Mouse (Mus musculus) kidney, embryonic 15.5 days (tissue): ENCODE data around the gene Pank1. TPM values are rescaled to one million over a fixed set of nuclear protein-coding genes. Genes with fewer than 3 reads are reported as not detected.

Experiments used
- ATAC-seq: fragments of 200-750 bp; cut with Nextera tagmentation; replicated peaks from 2 replicates; pipeline ENCODE4 v1.8.0; 2017; ENCODE audit warnings: moderate TSS enrichment; ENCODE audit not compliant: low FRiP score
- H3K27ac ChIP-seq: fragments of 300-500 bp; sonication (generic); 2 replicates; pipeline ENCODE4 v1.5.1; 2015; ENCODE audit warnings: mild to moderate bottlenecking, inconsistent platforms
- H3K27me3 ChIP-seq: fragments of 300-500 bp; sonication (generic); 2 replicates; pipeline ENCODE4 v1.6.1; 2015; ENCODE audit warnings: inconsistent platforms
- H3K36me3 ChIP-seq: fragments of 300-500 bp; sonication (generic); 2 replicates; pipeline ENCODE4 v1.6.1; 2015; ENCODE audit warnings: inconsistent platforms
- H3K4me1 ChIP-seq: fragments of 300-500 bp; sonication (generic); 2 replicates; pipeline ENCODE4 v1.6.1; 2015; ENCODE audit warnings: inconsistent platforms
- H3K4me2 ChIP-seq: fragments of 300-500 bp; sonication (generic); 2 replicates; pipeline ENCODE4 v1.6.1; 2015; ENCODE audit warnings: moderate library complexity, mild to moderate bottlenecking, inconsistent platforms
- H3K4me3 ChIP-seq: fragments of 300-500 bp; sonication (generic); replicated peaks from 2 replicates; pipeline ENCODE4 v1.5.1; 2015; ENCODE audit warnings: mild to moderate bottlenecking, inconsistent platforms
- H3K9ac ChIP-seq: fragments of 300-500 bp; sonication (generic); 2 replicates; pipeline ENCODE4 v1.6.1; 2015; ENCODE audit warnings: mild to moderate bottlenecking, inconsistent platforms
- H3K9me3 ChIP-seq: fragments of 300-500 bp; sonication (generic); replicated peaks from 2 replicates; pipeline ENCODE4 v1.6.1; 2016; ENCODE audit warnings: inconsistent platforms
- WGBS: fragments of 180-500 bp; shearing (Covaris S2); methylation state at CpG from one replicate; pipeline ENCODE4 v1.1.7; 2015; ENCODE audit warnings: mixed read lengths; 5-methylcytosine and 5-hydroxymethylcytosine counted together
- polyA plus RNA-seq: library from polyadenylated mRNA; unstranded; fragments of >200 nt; fragmentation: Nextera tagmentation; extraction: Ambion mirVana; gene quantifications from 2 replicates; pipeline ENCODE4 v1.2.1, GENCODE M21; 2015

Pank1 gene
- polyA plus RNA-seq, 1 experiment from 2014 or later: 7.3 TPM

- Histone ChIP-seq H3K4me2 (no peak overlapping the region), H3K9me3 (no peaks in the 10 kb centered on the region), H3K4me3 (no peak overlapping the region), H3K4me1 (no peaks in the 10 kb centered on the region), H3K9ac (no peak overlapping the region), H3K27ac (no peak overlapping the region), H3K27me3 (no peaks in the 10 kb centered on the region), H3K36me3 (no peaks in the 10 kb centered on the region)
- ATAC-seq: no peak
- WGBS: 91% methylated on average over 6 of the region's 6 CpGs
These were observed 65.3 kb downstream of the Pank1 start for GRCm38 (mm10) chr19:34813961-34814360.

GRCm38 (mm10) chr19:34813533-34813932, 65.7 kb downstream of the Pank1 start:
- H3K4me3 ChIP-seq: no peak overlapping the region
- H3K9ac ChIP-seq: no peak overlapping the region
- no peaks in the 10 kb centered on the region for H3K36me3 ChIP-seq
- WGBS: 92% methylated on average over 2 of the region's 2 CpGs
- no peaks in the 10 kb centered on the region for H3K4me1 ChIP-seq
- no peaks in the 10 kb centered on the region for H3K9me3 ChIP-seq
- ATAC-seq: no peak
- no peaks in the 10 kb centered on the region for H3K27me3 ChIP-seq
- no peak overlapping the region for H3K27ac ChIP-seq
- H3K4me2 ChIP-seq: no peak overlapping the region

GRCm38 (mm10) chr19:34812711-34813110, 66.5 kb downstream of the Pank1 start:
- Histone ChIP-seq H3K9me3 (no peaks in the 10 kb centered on the region), H3K4me1 (no peaks in the 10 kb centered on the region), H3K27me3 (no peaks in the 10 kb centered on the region), H3K4me3 (no peak overlapping the region), H3K27ac (no peak overlapping the region), H3K9ac (no peak overlapping the region), H3K36me3 (no peaks in the 10 kb centered on the region), H3K4me2 (no peak overlapping the region)
- WGBS: 89% methylated on average over 4 of the region's 4 CpGs
- ATAC-seq: no peak

GRCm38 (mm10) chr19:34807173-34807572, 72.1 kb downstream of the Pank1 start:
- no peak overlapping the region for H3K4me2 ChIP-seq
- ATAC-seq: no peak
- H3K9ac ChIP-seq: no peak overlapping the region
- no peak overlapping the region for H3K27ac ChIP-seq
- H3K36me3 ChIP-seq: no peaks in the 10 kb centered on the region
- H3K27me3 ChIP-seq: no peaks in the 10 kb centered on the region
- H3K4me1 ChIP-seq: no peaks in the 10 kb centered on the region
- 86% methylated on average over 5 of the region's 5 CpGs for WGBS
- no peaks in the 10 kb centered on the region for H3K9me3 ChIP-seq
- H3K4me3 ChIP-seq: no peak overlapping the region

- Histone ChIP-seq H3K9ac (no peak overlapping the region), H3K4me3 (no peak overlapping the region), H3K36me3 (no peaks in the 10 kb centered on the region), H3K4me1 (no peaks in the 10 kb centered on the region), H3K27ac (no peak overlapping the region), H3K27me3 (no peaks in the 10 kb centered on the region), H3K4me2 (no peak overlapping the region), H3K9me3 (no peaks in the 10 kb centered on the region)
- ATAC-seq: no peak
- WGBS: 85% methylated on average over 2 of the region's 2 CpGs
These were observed 74.2 kb downstream of the Pank1 start for GRCm38 (mm10) chr19:34805071-34805470.

GRCm38 (mm10) chr19:34804531-34804930, 74.7 kb downstream of the Pank1 start:
- no peaks in the 10 kb centered on the region for H3K36me3 ChIP-seq
- no peak overlapping the region for H3K4me2 ChIP-seq
- H3K4me1 ChIP-seq: no peaks in the 10 kb centered on the region
- ATAC-seq: no peak
- H3K27ac ChIP-seq: no peak overlapping the region
- no peak overlapping the region for H3K9ac ChIP-seq
- no peaks in the 10 kb centered on the region for H3K9me3 ChIP-seq
- WGBS: 83% methylated on average over 2 of the region's 2 CpGs
- H3K27me3 ChIP-seq: no peaks in the 10 kb centered on the region
- no peak overlapping the region for H3K4me3 ChIP-seq

- Histone ChIP-seq H3K27me3 (no peaks in the 10 kb centered on the region), H3K36me3 (no peaks in the 10 kb centered on the region), H3K4me2 (no peak overlapping the region), H3K4me3 (no peak overlapping the region), H3K27ac (no peak overlapping the region), H3K4me1 (no peaks in the 10 kb centered on the region), H3K9ac (no peak overlapping the region), H3K9me3 (no peaks in the 10 kb centered on the region)
- WGBS: 92% methylated on average over 4 of the region's 4 CpGs
- ATAC-seq: no peak
These were observed 75.9 kb downstream of the Pank1 start for GRCm38 (mm10) chr19:34803396-34803795.

GRCm38 (mm10) chr19:34799644-34800267, 79.5 kb downstream of the Pank1 start:
- no peak overlapping the region for H3K27ac ChIP-seq
- no peaks in the 10 kb centered on the region for H3K4me1 ChIP-seq
- no peak for ATAC-seq
- no peaks in the 10 kb centered on the region for H3K9me3 ChIP-seq
- H3K4me2 ChIP-seq: no peak overlapping the region
- H3K36me3 ChIP-seq: no peaks in the 10 kb centered on the region
- H3K9ac ChIP-seq: no peak overlapping the region
- no peaks in the 10 kb centered on the region for H3K27me3 ChIP-seq
- H3K4me3 ChIP-seq: no peak overlapping the region
- 61% methylated on average over 6 of the region's 6 CpGs for whole genome bisulfite sequencing

- no peak for ATAC-seq
- no peak overlapping the region for H3K27ac ChIP-seq
- H3K9ac ChIP-seq: no peak overlapping the region
- no peaks in the 10 kb centered on the region for H3K4me1 ChIP-seq
- WGBS: 68% methylated on average over 4 of the region's 4 CpGs
- H3K4me3 ChIP-seq: no peak overlapping the region
- no peaks in the 10 kb centered on the region for H3K27me3 ChIP-seq
- H3K4me2 ChIP-seq: no peak overlapping the region
- no peaks in the 10 kb centered on the region for H3K9me3 ChIP-seq
- no peaks in the 10 kb centered on the region for H3K36me3 ChIP-seq
These were observed 82.9 kb downstream of the Pank1 start for GRCm38 (mm10) chr19:34796396-34796795.

- Histone ChIP-seq H3K27me3 (no peaks in the 10 kb centered on the region), H3K4me1 (no peaks in the 10 kb centered on the region), H3K27ac (no peak overlapping the region), H3K36me3 (no peaks in the 10 kb centered on the region), H3K9ac (no peak overlapping the region), H3K9me3 (no peaks in the 10 kb centered on the region), H3K4me3 (no peak overlapping the region), H3K4me2 (no peak overlapping the region)
- 90% methylated on average over 2 of the region's 2 CpGs for WGBS
- no peak for ATAC-seq
These were observed 96.8 kb downstream of the Pank1 start for GRCm38 (mm10) chr19:34782491-34782890.

- Histone ChIP-seq H3K4me2 (no peak overlapping the region), H3K9me3 (no peaks in the 10 kb centered on the region), H3K36me3 (no peaks in the 10 kb centered on the region), H3K4me3 (no peak overlapping the region), H3K4me1 (no peaks in the 10 kb centered on the region), H3K9ac (no peak overlapping the region), H3K27me3 (no peaks in the 10 kb centered on the region), H3K27ac (no peak overlapping the region)
- ATAC-seq: no peak
- whole genome bisulfite sequencing: 97% methylated on average over 1 of the region's 1 CpGs
These were observed 100.3 kb downstream of the Pank1 start for GRCm38 (mm10) chr19:34778993-34779392.

GRCm38 (mm10) chr19:34778098-34778497, 101.2 kb downstream of the Pank1 start:
- Histone ChIP-seq H3K4me3 (no peak overlapping the region), H3K27me3 (0 out of 2 replicates have a peak, but pooled peaks cover 5% of the 10 kb centered on the region), H3K9ac (no peak overlapping the region), H3K27ac (no peak overlapping the region), H3K4me2 (no peak overlapping the region), H3K9me3 (no peaks in the 10 kb centered on the region), H3K4me1 (no peaks in the 10 kb centered on the region), H3K36me3 (no peaks in the 10 kb centered on the region)
- no peak for ATAC-seq

GRCm38 (mm10) chr19:34772775-34773174, 106.5 kb downstream of the Pank1 start:
- WGBS: 24% methylated on average over 6 of the region's 6 CpGs
- Histone ChIP-seq H3K27me3 (0 out of 2 replicates have a peak, but pooled peaks cover 5% of the 10 kb centered on the region), H3K4me3 (no peak overlapping the region), H3K27ac (no peak overlapping the region), H3K9ac (no peak overlapping the region), H3K9me3 (no peaks in the 10 kb centered on the region), H3K36me3 (no peaks in the 10 kb centered on the region), H3K4me2 (no peak overlapping the region), H3K4me1 (no peaks in the 10 kb centered on the region)
- no peak for ATAC-seq
